Mouse (Mus musculus) intestine, embryonic 14.5 days (tissue): Measurements from ENCODE around the gene Sidt1. TPM values are rescaled to one million over a fixed set of nuclear protein-coding genes. Genes with fewer than 3 reads are reported as not detected.

Experiments
- ATAC-seq: fragments of 200-750 bp; cut with Nextera tagmentation; replicated peaks from 2 replicates; pipeline ENCODE4 v1.8.0; 2017; ENCODE audit warnings: low read depth, moderate number of reproducible peaks, moderate TSS enrichment, moderate library complexity; ENCODE audit not compliant: low FRiP score, low TSS enrichment
- DNase-seq: peaks from one replicate; pipeline ENCODE4 v3.0.0-alpha.2; 2018; ENCODE audit warnings: low spot score
- H3K27ac ChIP-seq: fragments of 300-500 bp; sonication (generic); 2 replicates; pipeline ENCODE4 v1.5.1; 2014; ENCODE audit warnings: low read depth, mild to moderate bottlenecking, control low read depth
- H3K27me3 ChIP-seq: fragments of 300-500 bp; sonication (generic); replicated peaks from 2 replicates; pipeline ENCODE4 v1.6.1; 2014; ENCODE audit warnings: low read length, control low read depth; ENCODE audit not compliant: control insufficient read depth, insufficient read depth
- H3K36me3 ChIP-seq: fragments of 300-500 bp; sonication (generic); 2 replicates; pipeline ENCODE4 v1.6.1; 2014; ENCODE audit warnings: low read length, control low read depth; ENCODE audit not compliant: control insufficient read depth, insufficient read depth
- H3K4me1 ChIP-seq: fragments of 300-500 bp; sonication (generic); replicated peaks from 2 replicates; pipeline ENCODE4 v1.6.1; 2014; ENCODE audit warnings: low read length, control low read depth, mixed read lengths; ENCODE audit not compliant: control insufficient read depth, insufficient read depth
- H3K4me2 ChIP-seq: fragments of 300-500 bp; sonication (generic); 2 replicates; pipeline ENCODE4 v1.6.1; 2014; ENCODE audit warnings: low read length
- H3K4me3 ChIP-seq: fragments of 300-500 bp; sonication (generic); 2 replicates; pipeline ENCODE4 v1.5.1; 2014; ENCODE audit warnings: low read depth, low read length, control low read depth, mixed read lengths
- H3K9ac ChIP-seq: fragments of 300-500 bp; sonication (generic); 2 replicates; pipeline ENCODE4 v1.6.1; 2014; ENCODE audit warnings: mild to moderate bottlenecking, low read length
- H3K9me3 ChIP-seq: fragments of 300-500 bp; sonication (generic); 2 replicates; pipeline ENCODE4 v1.6.1; 2016; ENCODE audit warnings: low read length, control low read depth; ENCODE audit not compliant: control insufficient read depth
- WGBS: fragments of 180-500 bp; shearing (Covaris S2); extraction: QIAGEN DNeasy Blood & Tissue Kit; methylation state at CpG from one replicate; pipeline ENCODE4 v1.1.7; 2014; 5-methylcytosine and 5-hydroxymethylcytosine counted together
- polyA plus RNA-seq: library from polyadenylated mRNA; unstranded; fragments of >200 nt; fragmentation: Nextera tagmentation; extraction: Ambion mirVana; gene quantifications from 2 replicates; pipeline ENCODE4 v1.2.1, GENCODE M21; 2014

The Sidt1 gene
- polyA plus RNA-seq, 1 experiment from 2014 or later: 1.1 TPM

DNA sequence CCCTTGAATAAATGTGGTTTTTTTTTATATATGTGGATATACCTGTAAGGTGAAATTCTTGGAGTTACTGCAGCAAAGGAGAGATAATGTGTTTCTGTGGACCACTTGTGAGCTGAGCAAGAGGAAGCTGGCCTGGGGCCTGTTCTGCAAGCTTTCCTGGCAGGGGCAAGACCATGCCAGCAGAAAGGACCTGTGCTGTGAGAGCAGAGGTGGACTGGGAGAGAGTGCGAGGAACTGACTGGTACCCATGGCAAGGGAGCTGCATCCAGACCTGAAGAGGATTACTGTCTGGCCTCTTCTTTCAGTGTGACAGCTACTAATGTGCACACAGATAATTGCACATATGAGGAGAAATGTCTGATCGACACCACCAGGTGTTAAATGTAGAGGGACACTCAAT is 142.0 kb downstream of the Sidt1 start:
- Histone ChIP-seq H3K36me3 (no peaks in the 10 kb centered on the region), H3K4me1 (no peaks in the 10 kb centered on the region), H3K4me3 (no peak overlapping the region), H3K4me2 (no peak overlapping the region), H3K9me3 (0 out of 2 replicates have a peak, but pooled peaks cover 4% of the 10 kb centered on the region), H3K9ac (no peak overlapping the region), H3K27me3 (no peaks in the 10 kb centered on the region), H3K27ac (no peak overlapping the region)
- ATAC-seq (no peak), DNase-seq (no peak)
- 93% methylated on average over 2 of the region's 2 CpGs for WGBS

Other genes starting within 250 kb of the Sidt1 start
- 63.0 and 68.0 TPM in 2 replicates for gene Atp6v1a, start 193.5 kb downstream of the Sidt1 start, polyA plus RNA-seq
- gene Naa50, start 193.4 kb downstream of the Sidt1 start, polyA plus RNA-seq: 63.6 and 65.5 TPM in 2 replicates
- 4.6 and 5.0 TPM in 2 replicates for gene Usf3, start 159.9 kb downstream of the Sidt1 start, polyA plus RNA-seq
- gene Spice1, start 13.9 kb upstream of the Sidt1 start, polyA plus RNA-seq: 31.3 and 31.6 TPM in 2 replicates
- gene Cfap44, start 61.6 kb upstream of the Sidt1 start, polyA plus RNA-seq: 0.19 and 0.42 TPM in 2 replicates
- 14.2 and 14.9 TPM in 2 replicates for gene Boc, start 225.7 kb upstream of the Sidt1 start, polyA plus RNA-seq